Mouse (Mus musculus) left cerebral cortex, adult 8-10 months (tissue): ENCODE data around the gene Tubg1. TPM values are rescaled to one million over a fixed set of nuclear protein-coding genes. Genes with fewer than 3 reads are reported as not detected.

Source experiments
- microRNA-seq, 2 experiments: library from miRNA; unstranded; fragments of <30 nt; microRNA quantifications; one replicate each; pipeline ENCODE4 v1.2.0; 2022
- total RNA-seq, 4 experiments: library from RNA; stranded (reverse); gene quantifications; 2 replicates each; pipeline ENCODE4 v1.2.4; 2022

Tubg1 gene
- total RNA-seq, 4 experiments from 2014 or later = 47.1 to 49.2 (median 47.9) TPM

Small RNAs within 50 kb of the gene (microRNA-seq; reads per million reads assigned to microRNA genes)
- 0 reads per million in 2 experiments for gene Gm27626

Other genes with a start within 250 kb of the Tubg1 start
- gene Stat3, start 180.4 kb upstream of the Tubg1 start, total RNA-seq = 10 to 100 TPM; 39.0 to 54.7 (median 46.3) TPM
- gene Cavin1, start 149.1 kb upstream of the Tubg1 start, total RNA-seq = 10 to 100 TPM; 18.7 to 20.9 (median 20.8) TPM
- 100 to 1,000 TPM; 407 to 438 (median 419) TPM for gene Atp6v0a1, start 110.5 kb upstream of the Tubg1 start, total RNA-seq
- 10 to 100 TPM; 10.4 to 18.5 (median 12.8) TPM for gene Naglu, start 49.9 kb upstream of the Tubg1 start, total RNA-seq
- 1 to 10 TPM in 1 of 4 experiments, under 1 TPM in 3; 0.46 to 1.8 (median 0.60) TPM for gene Hsd17b1, start 41.5 kb upstream of the Tubg1 start, total RNA-seq
- 10 to 100 TPM; 20.7 to 26.2 (median 23.7) TPM for gene Coasy, start 37.4 kb upstream of the Tubg1 start, total RNA-seq
- gene Mlx, start 32.7 kb upstream of the Tubg1 start, total RNA-seq = 10 to 100 TPM; 31.1 to 41.9 (median 37.1) TPM
- gene Psmc3ip, start 24.5 kb upstream of the Tubg1 start, total RNA-seq = 1 to 10 TPM; 2.2 to 4.7 (median 3.8) TPM
- 10 to 100 TPM; 50.1 to 52.2 (median 50.9) TPM for gene Retreg3, start within 50 bp of the Tubg1 start, total RNA-seq
- 10 to 100 TPM; 53.1 to 58.8 (median 56.7) TPM for gene Tubg2, start 36.0 kb downstream of the Tubg1 start, total RNA-seq
- gene Cntnap1, start 50.6 kb downstream of the Tubg1 start, total RNA-seq = 100 to 1,000 TPM; 173 to 184 (median 176) TPM
- gene Plekhh3, start 51.4 kb downstream of the Tubg1 start, total RNA-seq = 10 to 100 TPM; 13.5 to 15.9 (median 15.3) TPM
- under 1 TPM in 2 of 4 experiments, not detected in 2; 0.18 to 0.34 TPM for gene Ccr10, start 55.5 kb downstream of the Tubg1 start, total RNA-seq
- gene Ezh1, start 106.5 kb downstream of the Tubg1 start, total RNA-seq = 10 to 100 TPM; 62.4 to 63.9 (median 63.7) TPM
- gene Ramp2, start 126.1 kb downstream of the Tubg1 start, total RNA-seq = 10 to 100 TPM; 32.9 to 51.1 (median 37.6) TPM
- 10 to 100 TPM; 56.7 to 70.0 (median 65.8) TPM for gene Vps25, start 133.8 kb downstream of the Tubg1 start, total RNA-seq
- gene Wnk4, start 140.6 kb downstream of the Tubg1 start, total RNA-seq = 10 to 100 TPM; 11.1 to 12.2 (median 11.6) TPM
- under 1 TPM; 0.25 to 0.55 (median 0.35) TPM for gene Cntd1, start 159.1 kb downstream of the Tubg1 start, total RNA-seq
- 100 to 1,000 TPM in 2 of 4 experiments, 10 to 100 TPM in 2; 95.8 to 105 (median 101) TPM for gene Coa3, start 159.2 kb downstream of the Tubg1 start, total RNA-seq
- gene Becn1, start 182.3 kb downstream of the Tubg1 start, total RNA-seq = 100 to 1,000 TPM; 178 to 237 (median 199) TPM
- 100 to 1,000 TPM; 108 to 132 (median 125) TPM for gene Psme3, start 196.3 kb downstream of the Tubg1 start, total RNA-seq
- 1 to 10 TPM; 3.8 to 5.3 (median 4.7) TPM for gene Aoc2, start 205.1 kb downstream of the Tubg1 start, total RNA-seq
- gene Aoc3, start 210.7 kb downstream of the Tubg1 start, total RNA-seq = under 1 TPM; 0.39 to 0.75 (median 0.59) TPM
- not detected for gene G6pc, start 247.6 kb downstream of the Tubg1 start, total RNA-seq